Mouse (Mus musculus): ENCODE measurements around the gene Twnk. TPM values are rescaled to one million over a fixed set of nuclear protein-coding genes. Genes with fewer than 3 reads are reported as not detected.

Twnk gene
- polyA plus RNA-seq, 1 experiment, result 13.5 TPM

DNA sequence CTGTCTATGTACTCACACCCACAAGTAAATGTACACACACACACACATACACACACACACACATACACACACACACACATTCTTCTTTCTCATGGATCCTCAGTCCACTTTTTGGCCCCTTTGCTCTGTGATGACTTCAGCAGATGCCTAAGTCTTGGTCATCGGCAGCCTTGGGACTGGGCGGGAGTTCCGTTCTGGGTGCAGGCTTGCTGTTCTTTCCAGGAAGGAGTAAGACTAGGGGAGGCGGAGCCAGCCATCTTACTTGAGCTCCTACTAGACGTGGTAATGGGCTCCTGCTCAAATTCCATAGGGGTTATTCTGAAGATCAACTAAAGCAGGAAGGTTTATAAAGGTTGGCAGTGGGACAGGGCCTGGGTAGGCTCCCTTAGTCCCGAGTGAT is 14.9 kb downstream of the Twnk start:
- H3K4me3 ChIP-seq (replicated peaks; ENCODE audit: control insufficient read depth, low read depth, low read length), result no peak overlapping the region
- H3K4me1 ChIP-seq (ENCODE audit: control insufficient read depth, insufficient read depth, low read length), result peaks cover 2% of the 10 kb centered on the region
- H3K27ac ChIP-seq (ENCODE audit: control insufficient read depth, insufficient read depth, low read depth, low read length, poor library complexity), result no peak overlapping the region
- 65% methylated on average over 6 of the region's 6 CpGs for WGBS
- TF ChIP-seq CTCF (IDR thresholded peaks at IDR 0.05; ENCODE audit: control insufficient read depth, insufficient read depth, low read length) (no peak), POLR2A (IDR thresholded peaks at IDR 0.05; ENCODE audit: borderline replicate concordance, control insufficient read depth, low read depth, low read length) (no peak)

DNA sequence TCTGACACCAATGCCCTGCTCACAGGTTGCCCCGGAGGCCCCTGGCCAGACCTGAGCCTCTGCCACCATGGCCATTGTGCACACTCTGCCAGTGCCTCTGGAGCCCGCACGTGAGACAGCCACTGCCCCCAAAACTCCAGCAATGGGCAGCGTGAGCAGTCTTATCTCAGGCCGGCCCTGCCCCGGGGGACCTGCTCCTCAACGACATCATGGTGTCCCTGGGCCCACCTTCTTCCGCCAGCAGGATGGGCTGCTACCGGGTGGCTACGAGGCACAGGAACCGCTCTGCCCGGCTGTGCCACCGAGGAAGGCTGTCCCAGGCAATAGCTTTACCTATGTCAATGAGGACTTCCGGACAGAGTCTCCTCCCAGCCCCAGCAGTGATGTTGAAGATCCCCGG is 15.9 kb downstream of the Twnk start:
- no peak overlapping the region for H3K27ac ChIP-seq (ENCODE audit: control insufficient read depth, insufficient read depth, low read depth, low read length, poor library complexity)
- H3K4me3 ChIP-seq (replicated peaks; ENCODE audit: control insufficient read depth, low read depth, low read length), result no peak overlapping the region
- no peak for TF ChIP-seq POLR2A (IDR thresholded peaks at IDR 0.05; ENCODE audit: borderline replicate concordance, control insufficient read depth, low read depth, low read length)
- TF ChIP-seq CTCF (IDR thresholded peaks at IDR 0.05; ENCODE audit: control insufficient read depth, insufficient read depth, low read length), result no peak
- 91% methylated on average over 15 of the region's 15 CpGs for WGBS
- H3K4me1 ChIP-seq (ENCODE audit: control insufficient read depth, insufficient read depth, low read length), result peaks cover 2% of the 10 kb centered on the region

GRCm38 (mm10) chr19:45023993-45024392 is 18.5 kb downstream of the Twnk start:
- Histone ChIP-seq H3K27ac (ENCODE audit: control insufficient read depth, insufficient read depth, low read depth, low read length, poor library complexity) (no peak overlapping the region), H3K4me1 (ENCODE audit: control insufficient read depth, insufficient read depth, low read length) (no peaks in the 10 kb centered on the region), H3K4me3 (replicated peaks; ENCODE audit: control insufficient read depth, low read depth, low read length) (no peak overlapping the region)
- 83% methylated on average over 11 of the region's 11 CpGs for WGBS
- TF ChIP-seq POLR2A (IDR thresholded peaks at IDR 0.05; ENCODE audit: borderline replicate concordance, control insufficient read depth, low read depth, low read length) (no peak), CTCF (IDR thresholded peaks at IDR 0.05; ENCODE audit: control insufficient read depth, insufficient read depth, low read length) (no peak)

DNA sequence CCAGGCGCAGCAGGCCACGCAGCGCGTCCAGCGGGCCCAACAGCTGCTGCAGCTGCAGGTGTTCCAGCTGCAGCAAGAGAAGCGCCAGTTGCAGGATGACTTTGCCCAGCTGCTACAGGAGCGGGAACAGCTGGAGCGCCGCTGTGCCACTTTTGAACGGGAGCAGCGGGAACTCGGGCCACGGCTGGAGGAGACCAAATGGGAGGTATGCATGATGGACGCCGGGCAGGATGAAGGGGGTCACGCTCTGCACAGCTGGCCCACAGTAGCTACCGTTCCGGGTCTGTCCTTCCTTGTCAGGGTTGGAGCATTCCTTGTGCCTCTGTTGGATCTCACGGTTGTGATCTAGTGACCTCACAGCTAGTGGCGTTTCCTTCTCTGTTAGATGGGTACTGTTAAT is 19.3 kb downstream of the Twnk start:
- H3K27ac ChIP-seq (ENCODE audit: control insufficient read depth, insufficient read depth, low read depth, low read length, poor library complexity), result no peak overlapping the region
- WGBS, result 91% methylated on average over 20 of the region's 20 CpGs
- H3K4me3 ChIP-seq (replicated peaks; ENCODE audit: control insufficient read depth, low read depth, low read length), result no peak overlapping the region
- no peaks in the 10 kb centered on the region for H3K4me1 ChIP-seq (ENCODE audit: control insufficient read depth, insufficient read depth, low read length)
- TF ChIP-seq CTCF (IDR thresholded peaks at IDR 0.05; ENCODE audit: control insufficient read depth, insufficient read depth, low read length) (no peak), POLR2A (IDR thresholded peaks at IDR 0.05; ENCODE audit: borderline replicate concordance, control insufficient read depth, low read depth, low read length) (no peak)

DNA sequence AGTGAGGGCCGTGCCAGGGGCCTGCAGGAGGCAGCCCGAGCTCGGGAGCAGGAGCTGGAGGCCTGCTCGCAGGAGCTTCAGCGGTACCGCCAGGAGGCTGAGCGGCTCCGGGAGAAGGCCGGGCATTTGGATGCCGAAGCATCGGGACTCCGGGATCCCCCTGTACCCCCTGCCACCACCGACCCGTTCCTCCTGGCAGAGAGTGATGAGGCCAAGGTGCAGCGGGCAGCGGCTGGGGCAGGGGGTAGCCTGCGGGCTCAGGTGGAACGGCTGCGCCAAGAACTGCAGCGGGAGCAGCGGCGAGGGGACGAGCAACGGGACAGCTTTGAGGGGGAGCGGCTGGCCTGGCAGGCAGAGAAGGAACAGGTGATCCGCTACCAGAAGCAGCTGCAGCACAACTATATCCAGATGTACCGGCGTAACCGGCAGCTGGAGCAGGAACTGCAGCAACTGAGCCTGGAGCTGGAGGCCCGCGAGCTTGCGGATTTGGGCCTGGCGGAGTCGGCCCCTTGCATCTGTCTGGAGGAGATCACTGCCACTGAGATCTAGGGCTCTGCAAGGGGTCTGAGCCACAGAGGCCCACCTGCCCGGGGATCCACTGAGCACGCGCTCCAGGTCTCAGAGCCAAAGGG is 20.6 kb downstream of the Twnk start:
- H3K4me1 ChIP-seq (ENCODE audit: control insufficient read depth, insufficient read depth, low read length), result no peaks in the 10 kb centered on the region
- H3K27ac ChIP-seq (ENCODE audit: control insufficient read depth, insufficient read depth, low read depth, low read length, poor library complexity), result no peak overlapping the region
- TF ChIP-seq POLR2A (IDR thresholded peaks at IDR 0.05; ENCODE audit: borderline replicate concordance, control insufficient read depth, low read depth, low read length), result no peak
- TF ChIP-seq CTCF (IDR thresholded peaks at IDR 0.05; ENCODE audit: control insufficient read depth, insufficient read depth, low read length), result no peak
- H3K4me3 ChIP-seq (replicated peaks; ENCODE audit: control insufficient read depth, low read depth, low read length), result no peak overlapping the region
- WGBS, result 93% methylated on average over 37 of the region's 37 CpGs

- Histone ChIP-seq H3K4me3 (replicated peaks; ENCODE audit: control insufficient read depth, low read depth, low read length) (no peak overlapping the region), H3K4me1 (ENCODE audit: control insufficient read depth, insufficient read depth, low read length) (no peaks in the 10 kb centered on the region), H3K27ac (ENCODE audit: control insufficient read depth, insufficient read depth, low read depth, low read length, poor library complexity) (no peak overlapping the region)
- TF ChIP-seq CTCF (IDR thresholded peaks at IDR 0.05; ENCODE audit: control insufficient read depth, insufficient read depth, low read length) (no peak), POLR2A (IDR thresholded peaks at IDR 0.05; ENCODE audit: borderline replicate concordance, control insufficient read depth, low read depth, low read length) (no peak)
- WGBS, result 79% methylated on average over 6 of the region's 6 CpGs
These were observed 21.7 kb downstream of the Twnk start for GRCm38 (mm10) chr19:45026958-45027670.

GRCm38 (mm10) chr19:45027848-45028247 is 22.4 kb downstream of the Twnk start:
- Histone ChIP-seq H3K4me3 (replicated peaks; ENCODE audit: control insufficient read depth, low read depth, low read length) (no peak overlapping the region), H3K4me1 (ENCODE audit: control insufficient read depth, insufficient read depth, low read length) (no peaks in the 10 kb centered on the region), H3K27ac (ENCODE audit: control insufficient read depth, insufficient read depth, low read depth, low read length, poor library complexity) (no peak overlapping the region)
- WGBS, result 89% methylated on average over 6 of the region's 6 CpGs
- no peak for TF ChIP-seq POLR2A (IDR thresholded peaks at IDR 0.05; ENCODE audit: borderline replicate concordance, control insufficient read depth, low read depth, low read length)
- no peak for TF ChIP-seq CTCF (IDR thresholded peaks at IDR 0.05; ENCODE audit: control insufficient read depth, insufficient read depth, low read length)

DNA sequence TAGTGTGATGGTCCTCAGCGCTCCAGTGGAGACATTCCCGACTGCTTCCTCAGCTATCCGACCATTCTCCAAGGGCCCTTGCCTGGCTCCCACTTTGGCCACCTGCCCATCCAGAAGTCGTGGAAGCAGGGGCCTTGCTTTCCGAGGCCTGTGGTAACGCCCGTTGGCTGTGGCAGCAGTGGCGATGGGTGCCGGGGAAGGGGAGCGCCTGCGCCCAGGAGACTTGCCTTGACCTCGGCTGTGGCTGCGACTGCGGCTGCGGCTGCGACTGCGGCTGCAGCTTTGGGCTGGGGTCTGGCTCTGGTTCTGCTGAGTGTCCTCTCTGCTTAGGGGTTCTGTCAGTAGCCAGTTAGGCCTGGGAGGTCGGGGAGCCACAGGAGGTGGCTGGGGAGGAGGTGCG is 23.3 kb downstream of the Twnk start:
- 83% methylated on average over 19 of the region's 19 CpGs for WGBS
- H3K4me3 ChIP-seq (replicated peaks; ENCODE audit: control insufficient read depth, low read depth, low read length), result no peak overlapping the region
- no peak for TF ChIP-seq POLR2A (IDR thresholded peaks at IDR 0.05; ENCODE audit: borderline replicate concordance, control insufficient read depth, low read depth, low read length)
- TF ChIP-seq CTCF (IDR thresholded peaks at IDR 0.05; ENCODE audit: control insufficient read depth, insufficient read depth, low read length), result no peak

More for the DNA sequence above, 23.3 kb downstream of the Twnk start:
- no peaks in the 10 kb centered on the region for H3K4me1 ChIP-seq (ENCODE audit: control insufficient read depth, insufficient read depth, low read length)
- H3K27ac ChIP-seq (ENCODE audit: control insufficient read depth, insufficient read depth, low read depth, low read length, poor library complexity), result no peak overlapping the region

Data from bone marrow, adult 2 months (tissue).